Mouse (Mus musculus) mouse trophoblast stem cell (cell line): Measurements from ENCODE around the gene Inha.

Source experiments
- in situ Hi-C, 2 experiments: fragments of 300-500 bp; cut with MseI, MboI; formaldehyde crosslinking; loops; 2 replicates in 1 of 2; 3 replicates in 1 of 2; pipeline ENCODE4 v1.15.1; 2025

Gene Inha

GRCm38 (mm10) chr1:75487405-75488161, 19.3 kb upstream of the Inha start:
- in situ Hi-C loops, result no loop called here

DNA sequence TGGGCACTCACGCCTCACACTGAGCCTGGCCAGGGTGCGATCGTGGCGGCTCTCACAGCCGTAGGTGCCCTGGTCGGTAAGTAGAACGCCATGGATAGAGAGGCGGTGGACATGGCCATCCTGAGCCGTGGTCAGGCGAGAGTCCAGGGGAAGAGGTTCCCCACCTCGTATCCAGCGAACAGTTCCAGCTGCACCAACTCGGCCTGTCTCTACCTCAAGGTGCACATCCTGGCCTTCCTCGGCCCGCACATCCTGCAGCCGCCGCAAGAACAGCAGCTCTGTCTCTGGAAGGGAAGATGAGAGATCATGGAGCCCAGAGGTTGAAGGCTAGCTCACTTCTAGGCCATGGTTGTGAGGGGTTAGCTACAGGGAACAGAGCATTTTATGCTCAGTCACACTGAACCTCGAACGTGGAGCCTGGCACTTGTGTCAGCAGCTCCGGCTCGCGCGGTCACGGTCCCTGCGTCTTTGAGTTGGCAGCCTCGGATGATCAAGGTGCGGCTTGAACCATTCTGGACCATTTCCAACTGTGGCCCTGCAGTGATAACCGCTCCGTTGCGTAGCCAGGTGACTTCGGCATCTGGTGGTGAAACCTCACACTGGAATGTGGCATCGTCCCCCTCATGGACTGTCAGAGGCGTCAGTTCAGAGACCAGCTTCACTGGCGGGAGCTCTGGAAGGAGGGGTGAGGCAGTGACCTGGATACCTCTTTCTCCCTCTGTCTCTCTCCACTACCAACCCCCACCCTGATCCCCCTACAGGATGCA, 15.9 kb upstream of the Inha start:
- in situ Hi-C loops, result loop anchor here in 1 of 2 experiments (10.0 kb wide), 1 partner anchor 64 kb away; no protein-coding TSS in a partner anchor

GRCm38 (mm10) chr1:75492579-75493170, 14.2 kb upstream of the Inha start:
- in situ Hi-C loops, result loop anchor here in 1 of 2 experiments (10.0 kb wide), 1 partner anchor 62 kb away; no protein-coding TSS in a partner anchor

DNA sequence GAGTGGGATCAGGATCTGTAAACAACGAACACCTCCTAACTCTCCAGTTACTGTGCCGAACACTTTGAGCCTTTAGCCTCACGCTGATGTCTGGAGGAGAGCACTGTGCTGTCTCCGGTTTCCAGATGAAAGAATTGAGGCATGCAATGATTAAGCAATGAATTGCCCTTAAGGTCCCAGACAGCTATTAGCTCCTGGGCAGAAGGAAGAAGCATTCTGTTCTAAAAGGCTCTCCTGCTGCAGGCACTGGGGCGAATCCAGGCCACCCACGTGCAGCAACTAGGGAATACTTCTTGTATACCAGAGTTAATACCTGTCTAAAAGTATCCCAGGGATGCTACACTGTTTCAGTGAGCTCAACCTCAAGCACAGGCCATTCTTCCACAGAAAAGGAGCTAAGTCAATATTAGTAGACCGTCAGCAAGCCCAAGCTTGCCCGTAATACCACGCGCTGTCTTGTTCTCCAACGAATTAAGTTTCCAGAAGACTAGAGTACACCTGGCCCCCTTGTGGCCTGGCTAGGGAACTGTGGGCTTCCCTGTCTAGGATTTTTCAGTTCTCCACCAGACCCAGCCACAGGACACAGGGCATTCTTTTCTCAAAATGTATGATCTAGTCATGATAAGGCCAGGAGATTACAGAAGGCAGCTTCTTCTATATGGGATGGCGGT, 11.9 kb upstream of the Inha start:
- in situ Hi-C loops, result loop anchor here in 1 of 2 experiments (10.0 kb wide), 1 partner anchor 60 kb away; no protein-coding TSS in a partner anchor

DNA sequence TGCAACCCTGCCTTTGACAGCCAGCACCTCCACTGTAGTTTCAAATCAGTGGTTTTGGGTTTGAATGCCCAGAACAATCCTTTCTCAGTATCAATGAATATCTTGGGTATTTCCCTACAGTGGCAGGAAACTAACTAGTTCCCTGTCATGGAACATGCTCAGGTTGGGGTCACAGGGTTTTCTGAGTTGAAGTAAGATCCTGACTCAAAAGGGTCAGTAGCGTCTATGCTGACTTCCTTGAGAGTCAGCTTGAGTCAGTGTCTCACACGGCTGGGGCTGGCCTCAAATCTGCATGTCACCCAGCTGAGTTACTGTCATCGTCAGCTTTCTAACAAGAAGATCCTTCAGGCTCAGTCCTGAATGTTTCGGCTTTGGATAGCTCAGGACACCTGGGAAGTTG, 8.0 kb upstream of the Inha start:
- in situ Hi-C loops, result loop anchor here in 1 of 2 experiments (10.0 kb wide), 1 partner anchor 56 kb away; no protein-coding TSS in a partner anchor

- in situ Hi-C loops, result loop anchor here in 1 of 2 experiments (10.0 kb wide), 1 partner anchor 55 kb away; no protein-coding TSS in a partner anchor
These were observed 7.4 kb upstream of the Inha start for GRCm38 (mm10) chr1:75499441-75499840.

DNA sequence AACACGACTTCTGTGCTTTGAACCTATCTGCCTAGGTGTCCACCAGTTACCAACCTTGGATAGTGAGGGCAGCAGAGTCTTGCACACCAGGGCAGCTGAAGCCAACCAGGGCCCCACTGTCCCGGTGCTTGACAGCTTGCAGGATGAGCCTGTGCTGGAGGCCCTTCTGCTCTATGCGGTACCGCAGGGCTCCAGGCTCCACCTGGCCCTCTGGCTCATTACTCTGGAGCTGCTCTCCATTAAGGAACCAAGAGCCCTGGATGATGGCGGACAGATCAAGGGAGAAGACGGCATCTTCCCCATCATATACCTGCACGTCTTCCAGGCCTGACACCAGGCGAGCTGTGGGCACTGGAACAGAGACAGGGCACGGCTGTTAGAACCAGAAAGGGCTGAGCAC, 5.0 kb upstream of the Inha start:
- in situ Hi-C loops, result no loop called here

DNA sequence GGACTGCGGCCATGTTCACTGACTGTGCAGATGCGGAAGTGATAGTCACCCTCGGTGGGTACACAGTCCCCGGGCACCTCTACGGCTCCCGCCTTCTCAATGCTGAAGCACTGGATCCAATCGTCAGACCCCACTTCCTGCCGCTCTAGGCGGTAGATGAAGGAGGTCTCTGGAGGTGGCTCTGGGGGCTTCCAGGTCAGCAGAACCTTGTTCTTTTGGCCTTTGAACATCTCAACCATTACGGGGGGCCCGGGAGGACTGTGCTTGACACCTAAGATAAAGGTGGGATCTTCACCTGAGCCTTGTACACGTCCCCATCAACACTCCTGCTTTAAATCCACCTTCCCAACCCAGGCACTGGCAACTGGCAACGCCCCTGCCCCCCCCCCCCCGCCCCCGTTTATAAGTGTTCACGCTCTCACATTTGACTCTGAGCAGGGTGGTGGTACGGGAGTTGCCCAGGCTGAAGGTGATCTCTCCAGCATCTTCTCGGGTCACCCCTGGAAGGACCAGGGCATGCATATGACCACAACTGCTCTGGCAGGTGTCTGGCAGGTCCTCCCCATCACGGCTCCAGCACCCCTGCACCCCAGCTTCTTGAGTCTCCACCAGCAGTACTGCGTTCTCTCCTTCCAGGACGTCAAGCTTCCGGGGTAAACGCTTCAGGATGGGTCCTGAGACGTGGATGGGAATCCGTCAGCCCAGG, 3.8 kb upstream of the Inha start:
- in situ Hi-C loops, result no loop called here

DNA sequence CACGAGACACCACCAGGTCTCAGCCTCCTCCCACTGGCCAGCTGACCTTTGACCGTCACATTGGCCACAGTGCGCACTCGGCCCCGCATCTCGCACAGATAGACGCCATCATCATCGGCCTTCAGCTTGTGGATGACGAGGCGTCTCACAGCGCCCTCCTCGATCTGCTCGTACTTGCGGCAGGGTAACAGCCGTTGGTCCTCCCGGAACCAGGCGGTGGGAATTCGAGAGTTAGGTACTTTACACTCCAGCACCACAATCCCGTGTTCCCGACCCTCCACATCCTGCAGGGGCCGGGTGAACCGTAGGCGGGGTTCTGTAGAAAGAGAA, 3.3 kb upstream of the Inha start:
- in situ Hi-C loops, result no loop called here

- in situ Hi-C loops, result no loop called here
These were observed 2.4 kb upstream of the Inha start for GRCm38 (mm10) chr1:75504256-75505045.

- in situ Hi-C loops, result no loop called here
These were observed 1.5 kb upstream of the Inha start for GRCm38 (mm10) chr1:75505159-75505955.

- in situ Hi-C loops, result no loop called here
These were observed 683 bp upstream of the Inha start, which contains the start of gene Obsl1 for GRCm38 (mm10) chr1:75505956-75506831. TSS of gene Obsl1 (minus strand) at chr1:75506452.

DNA sequence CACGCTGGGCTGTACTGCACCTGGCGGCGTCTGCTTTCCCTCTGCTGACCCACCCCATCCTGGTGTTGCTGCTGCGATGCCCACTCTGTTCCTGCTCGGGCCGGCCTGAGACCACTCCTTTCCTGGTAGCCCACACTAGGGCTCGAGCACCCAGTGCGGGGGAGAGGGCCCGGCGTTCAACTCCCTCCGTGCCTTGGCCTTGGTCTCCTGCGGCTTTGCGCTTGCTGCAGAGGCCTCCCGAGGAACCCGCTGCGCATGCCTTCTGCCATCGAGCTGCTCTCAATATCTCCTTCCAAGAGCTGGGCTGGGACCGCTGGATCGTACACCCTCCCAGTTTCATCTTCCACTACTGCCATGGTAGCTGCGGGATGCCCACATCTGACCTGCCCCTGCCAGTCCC, 2.7 kb downstream of the Inha start:
- in situ Hi-C loops, result no loop called here

DNA sequence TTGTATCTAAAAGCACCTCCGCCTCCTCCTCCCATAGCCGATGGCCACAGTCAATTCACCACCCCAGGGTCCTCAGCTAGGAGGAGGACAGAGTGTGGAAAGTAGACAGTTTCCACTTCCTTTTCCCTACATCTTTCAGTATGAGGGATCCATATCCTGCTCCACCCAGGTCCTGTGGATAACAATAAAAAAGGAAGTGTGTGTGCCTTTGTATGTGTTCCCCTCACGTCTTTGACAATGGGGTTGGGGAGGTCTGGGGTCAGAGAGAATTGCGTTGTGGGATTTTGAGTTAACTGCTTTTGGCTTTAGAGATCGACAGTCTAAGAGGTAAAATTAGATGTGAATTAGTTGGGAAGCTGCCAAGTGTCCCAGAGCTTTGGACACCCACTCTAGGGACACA, 3.3 kb downstream of the Inha start:
- in situ Hi-C loops, result no loop called here

GRCm38 (mm10) chr1:75511437-75512210, 4.7 kb downstream of the Inha start:
- in situ Hi-C loops, result no loop called here

DNA sequence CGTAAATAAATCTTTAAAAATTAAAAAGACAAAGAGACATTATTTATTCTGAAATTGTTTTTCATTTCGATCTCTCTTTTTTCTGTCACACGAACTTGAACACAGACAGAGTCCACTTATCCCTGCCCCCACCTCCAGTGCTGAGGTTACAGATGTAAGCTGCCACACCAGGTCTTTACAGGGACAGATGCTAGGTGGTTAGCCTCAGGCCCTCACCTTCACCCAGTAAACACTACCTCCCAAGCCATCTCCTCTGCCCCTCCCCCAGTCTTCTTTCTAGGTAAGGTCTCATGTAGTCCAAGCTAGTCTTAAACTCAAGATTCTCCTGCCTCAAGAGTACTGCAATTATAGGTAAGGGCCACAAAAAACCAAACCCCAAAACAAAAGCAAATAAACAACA, 5.7 kb downstream of the Inha start:
- in situ Hi-C loops, result no loop called here

DNA sequence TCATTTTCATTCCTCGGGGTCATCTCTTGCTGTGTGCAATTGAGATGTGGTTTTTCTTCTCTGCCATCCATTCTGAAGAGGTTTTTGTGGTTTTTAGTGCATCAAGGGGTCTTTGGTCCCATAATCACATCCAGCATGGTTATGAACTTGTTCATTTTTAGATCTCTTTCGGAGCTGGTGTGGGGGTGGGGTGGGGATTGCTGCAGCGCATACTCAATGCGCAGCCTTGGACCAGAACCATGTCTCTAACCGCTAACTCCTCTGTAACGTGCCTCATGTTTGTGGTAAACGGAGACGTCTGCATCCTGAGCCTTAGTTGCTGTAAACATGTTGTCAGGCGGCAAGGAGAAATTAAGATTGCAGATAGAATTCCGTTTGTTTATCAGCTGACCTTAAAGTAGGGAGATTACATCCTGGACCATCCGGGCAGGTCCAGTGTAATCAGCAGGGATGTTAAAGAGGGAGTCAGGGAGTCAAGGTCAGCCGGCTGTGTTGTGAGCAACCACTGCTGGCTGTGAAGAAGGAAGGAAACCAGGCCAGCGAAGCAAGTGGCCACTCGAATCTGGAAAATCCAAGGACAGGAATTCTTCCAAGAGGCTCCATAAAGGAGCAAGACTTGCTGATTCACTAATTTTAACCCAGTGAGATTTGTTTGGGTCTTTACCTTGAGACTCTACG, 10.0 kb downstream of the Inha start:
- in situ Hi-C loops, result no loop called here
